Mouse (Mus musculus): Measurements from ENCODE around the gene Rab40c. TPM values are rescaled to one million over a fixed set of nuclear protein-coding genes. Genes with fewer than 3 reads are reported as not detected.

The Rab40c gene
- 18.3 TPM for polyA plus RNA-seq (2012; fragmentation: generic; extraction: Trizol)

- peak within 1 kb of the TSS; percentile 32 for H3ac ChIP-seq (ENCODE audit: control insufficient read depth, insufficient read length)
- H3K79me2 ChIP-seq (ENCODE audit: control insufficient read depth, insufficient read depth), result peaks cover 41% of the 10 kb centered on the region
- no peaks in the 10 kb centered on the region for H3K36me3 ChIP-seq (ENCODE audit: control insufficient read depth, insufficient read depth)
- H3K4me2 ChIP-seq (ENCODE audit: low read depth), result peak within 1 kb of the TSS; percentile 79
- no peaks in the 10 kb centered on the region for H3K27me3 ChIP-seq (ENCODE audit: control insufficient read depth, insufficient read depth, insufficient read length)
- H3K4me3 ChIP-seq, result peak within 1 kb of the TSS; percentile 56
- peak in 1 of 3 experiments; percentile 17 for TF ChIP-seq MYOD1 (IDR thresholded peaks at IDR 0.05; ENCODE audit: control insufficient read depth in 1 of 3, insufficient read length in 2 of 3, low read depth in 2 of 3)
- no peak for TF ChIP-seq SRF (IDR thresholded peaks at IDR 0.05; ENCODE audit: control insufficient read depth, insufficient read length, low read depth)
- TF ChIP-seq MYOG (IDR thresholded peaks at IDR 0.05; ENCODE audit: control insufficient read depth in 1 of 3, insufficient read depth in 1 of 3, insufficient read length in 2 of 3, low read depth in 2 of 3), result peak in 1 of 3 experiments; percentile 1
- peak; percentile 59 for TF ChIP-seq POLR2A (IDR thresholded peaks at IDR 0.05; ENCODE audit: insufficient read length, low read depth)
- TF ChIP-seq POLR2AphosphoS2 (IDR thresholded peaks at IDR 0.05; ENCODE audit: insufficient read length, low read depth), result peak; percentile 34
Observed at GRCm38 (mm10) chr17:25919144-25919785, at the start of gene Rab40c. Gene Rab40c (minus strand): TSS chr17:25919727.

DNA sequence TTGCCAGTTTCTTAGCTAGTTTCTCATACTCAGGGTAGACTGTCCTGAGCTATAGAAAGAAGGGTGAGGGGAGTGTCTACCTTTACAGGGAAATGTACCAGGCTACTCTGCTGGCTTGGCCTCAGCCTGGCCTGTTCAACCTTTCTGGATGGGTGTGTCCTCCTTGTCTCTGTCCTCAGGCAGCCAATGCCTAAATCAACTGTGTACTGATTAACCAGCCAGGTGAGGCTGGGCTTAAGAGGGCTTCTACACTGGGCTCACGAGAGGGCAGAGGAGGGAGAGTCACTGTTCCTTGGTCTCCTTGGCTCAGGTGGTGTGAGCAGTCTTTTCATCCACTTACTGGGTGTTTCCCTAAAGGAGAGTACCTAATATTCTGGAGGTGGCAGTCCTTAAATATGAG is 48.6 kb upstream of the Rab40c start:
- Histone ChIP-seq H3K27me3 (ENCODE audit: control insufficient read depth, insufficient read depth, insufficient read length) (no peaks in the 10 kb centered on the region), H3K36me3 (ENCODE audit: control insufficient read depth, insufficient read depth) (no peaks in the 10 kb centered on the region), H3K4me3 (no peak overlapping the region), H3K79me2 (ENCODE audit: control insufficient read depth, insufficient read depth) (peaks cover 30% of the 10 kb centered on the region), H3ac (ENCODE audit: control insufficient read depth, insufficient read length) (no peak overlapping the region), H3K4me2 (ENCODE audit: low read depth) (no peak overlapping the region)
- TF ChIP-seq POLR2AphosphoS2 (IDR thresholded peaks at IDR 0.05; ENCODE audit: insufficient read length, low read depth), result no peak
- TF ChIP-seq E2F4 (IDR thresholded peaks at IDR 0.05; ENCODE audit: insufficient read depth), result no peak
- TF ChIP-seq POLR2A (IDR thresholded peaks at IDR 0.05; ENCODE audit: insufficient read length, low read depth), result no peak
- TF ChIP-seq SRF (IDR thresholded peaks at IDR 0.05; ENCODE audit: control insufficient read depth, insufficient read length, low read depth), result no peak
- no peak for TF ChIP-seq REST (IDR thresholded peaks at IDR 0.05; ENCODE audit: insufficient read depth, insufficient read length)
- TF ChIP-seq CEBPB (IDR thresholded peaks at IDR 0.05; ENCODE audit: insufficient read depth, poor library complexity, severe bottlenecking), result no peak
- TF ChIP-seq TCF12 (IDR thresholded peaks at IDR 0.05; ENCODE audit: insufficient read depth, poor library complexity, severe bottlenecking), result no peak
- no peak for TF ChIP-seq TCF3 (IDR thresholded peaks at IDR 0.05; ENCODE audit: insufficient read length, low read depth)
- no peak for TF ChIP-seq MYOD1 (IDR thresholded peaks at IDR 0.05; ENCODE audit: control insufficient read depth in 1 of 3, insufficient read length in 2 of 3, low read depth in 2 of 3)

DNA sequence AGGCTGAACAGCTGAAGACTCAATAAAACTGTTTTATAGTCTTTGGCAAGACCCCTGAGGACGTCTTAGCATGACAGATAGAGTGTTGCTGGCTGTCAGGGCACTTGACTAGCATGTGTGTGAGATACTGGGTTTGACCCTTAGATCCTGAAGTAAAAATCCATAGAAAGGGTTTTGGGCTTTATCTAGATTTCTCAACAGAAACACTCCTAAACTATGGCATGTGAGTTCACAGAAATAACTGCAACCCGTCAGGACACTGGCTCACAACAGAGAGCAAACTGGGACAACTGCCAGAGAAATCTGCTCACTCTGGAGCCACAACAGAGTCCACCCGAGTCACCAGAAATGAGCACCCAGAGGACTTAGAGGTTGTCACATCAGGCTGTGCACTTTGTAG is 48.1 kb upstream of the Rab40c start:
- Histone ChIP-seq H3K4me2 (ENCODE audit: low read depth) (no peak overlapping the region), H3ac (ENCODE audit: control insufficient read depth, insufficient read length) (no peak overlapping the region), H3K27me3 (ENCODE audit: control insufficient read depth, insufficient read depth, insufficient read length) (no peaks in the 10 kb centered on the region), H3K79me2 (ENCODE audit: control insufficient read depth, insufficient read depth) (peaks cover 30% of the 10 kb centered on the region), H3K4me3 (no peak overlapping the region), H3K36me3 (ENCODE audit: control insufficient read depth, insufficient read depth) (no peaks in the 10 kb centered on the region)
- no peak for TF ChIP-seq REST (IDR thresholded peaks at IDR 0.05; ENCODE audit: insufficient read depth, insufficient read length)
- no peak for TF ChIP-seq POLR2A (IDR thresholded peaks at IDR 0.05; ENCODE audit: insufficient read length, low read depth)
- TF ChIP-seq SRF (IDR thresholded peaks at IDR 0.05; ENCODE audit: control insufficient read depth, insufficient read length, low read depth), result no peak
- TF ChIP-seq POLR2AphosphoS2 (IDR thresholded peaks at IDR 0.05; ENCODE audit: insufficient read length, low read depth), result no peak
- no peak for TF ChIP-seq TCF3 (IDR thresholded peaks at IDR 0.05; ENCODE audit: insufficient read length, low read depth)
- TF ChIP-seq USF1 (IDR thresholded peaks at IDR 0.05; ENCODE audit: low read depth), result no peak
- TF ChIP-seq TCF12 (IDR thresholded peaks at IDR 0.05; ENCODE audit: insufficient read depth, poor library complexity, severe bottlenecking), result no peak
- no peak for TF ChIP-seq MYOD1 (IDR thresholded peaks at IDR 0.05; ENCODE audit: control insufficient read depth in 1 of 3, insufficient read length in 2 of 3, low read depth in 2 of 3)
- no peak for TF ChIP-seq E2F4 (IDR thresholded peaks at IDR 0.05; ENCODE audit: insufficient read depth)

GRCm38 (mm10) chr17:25964271-25964670 is 44.7 kb upstream of the Rab40c start:
- Histone ChIP-seq H3ac (ENCODE audit: control insufficient read depth, insufficient read length) (no peak overlapping the region), H3K27me3 (ENCODE audit: control insufficient read depth, insufficient read depth, insufficient read length) (no peaks in the 10 kb centered on the region), H3K36me3 (ENCODE audit: control insufficient read depth, insufficient read depth) (no peaks in the 10 kb centered on the region), H3K79me2 (ENCODE audit: control insufficient read depth, insufficient read depth) (peaks cover 9% of the 10 kb centered on the region), H3K4me2 (ENCODE audit: low read depth) (no peak overlapping the region), H3K4me3 (no peak overlapping the region)
- TF ChIP-seq MYOD1 (IDR thresholded peaks at IDR 0.05; ENCODE audit: control insufficient read depth in 1 of 3, insufficient read length in 2 of 3, low read depth in 2 of 3), result no peak
- TF ChIP-seq POLR2A (IDR thresholded peaks at IDR 0.05; ENCODE audit: insufficient read length, low read depth), result no peak
- no peak for TF ChIP-seq CEBPB (IDR thresholded peaks at IDR 0.05; ENCODE audit: insufficient read depth, poor library complexity, severe bottlenecking)
- TF ChIP-seq POLR2AphosphoS2 (IDR thresholded peaks at IDR 0.05; ENCODE audit: insufficient read length, low read depth), result no peak
- no peak for TF ChIP-seq E2F4 (IDR thresholded peaks at IDR 0.05; ENCODE audit: insufficient read depth)
- TF ChIP-seq TCF12 (IDR thresholded peaks at IDR 0.05; ENCODE audit: insufficient read depth, poor library complexity, severe bottlenecking), result no peak
- TF ChIP-seq SRF (IDR thresholded peaks at IDR 0.05; ENCODE audit: control insufficient read depth, insufficient read length, low read depth), result no peak
- no peak for TF ChIP-seq TCF3 (IDR thresholded peaks at IDR 0.05; ENCODE audit: insufficient read length, low read depth)
- TF ChIP-seq MYOG (IDR thresholded peaks at IDR 0.05; ENCODE audit: control insufficient read depth in 1 of 3, insufficient read depth in 1 of 3, insufficient read length in 2 of 3, low read depth in 2 of 3), result no peak
- no peak for TF ChIP-seq USF1 (IDR thresholded peaks at IDR 0.05; ENCODE audit: low read depth)
- TF ChIP-seq REST (IDR thresholded peaks at IDR 0.05; ENCODE audit: insufficient read depth, insufficient read length), result no peak
- TF ChIP-seq MAX (IDR thresholded peaks at IDR 0.05; ENCODE audit: low read depth), result no peak
